In the genomic region with DNA sequence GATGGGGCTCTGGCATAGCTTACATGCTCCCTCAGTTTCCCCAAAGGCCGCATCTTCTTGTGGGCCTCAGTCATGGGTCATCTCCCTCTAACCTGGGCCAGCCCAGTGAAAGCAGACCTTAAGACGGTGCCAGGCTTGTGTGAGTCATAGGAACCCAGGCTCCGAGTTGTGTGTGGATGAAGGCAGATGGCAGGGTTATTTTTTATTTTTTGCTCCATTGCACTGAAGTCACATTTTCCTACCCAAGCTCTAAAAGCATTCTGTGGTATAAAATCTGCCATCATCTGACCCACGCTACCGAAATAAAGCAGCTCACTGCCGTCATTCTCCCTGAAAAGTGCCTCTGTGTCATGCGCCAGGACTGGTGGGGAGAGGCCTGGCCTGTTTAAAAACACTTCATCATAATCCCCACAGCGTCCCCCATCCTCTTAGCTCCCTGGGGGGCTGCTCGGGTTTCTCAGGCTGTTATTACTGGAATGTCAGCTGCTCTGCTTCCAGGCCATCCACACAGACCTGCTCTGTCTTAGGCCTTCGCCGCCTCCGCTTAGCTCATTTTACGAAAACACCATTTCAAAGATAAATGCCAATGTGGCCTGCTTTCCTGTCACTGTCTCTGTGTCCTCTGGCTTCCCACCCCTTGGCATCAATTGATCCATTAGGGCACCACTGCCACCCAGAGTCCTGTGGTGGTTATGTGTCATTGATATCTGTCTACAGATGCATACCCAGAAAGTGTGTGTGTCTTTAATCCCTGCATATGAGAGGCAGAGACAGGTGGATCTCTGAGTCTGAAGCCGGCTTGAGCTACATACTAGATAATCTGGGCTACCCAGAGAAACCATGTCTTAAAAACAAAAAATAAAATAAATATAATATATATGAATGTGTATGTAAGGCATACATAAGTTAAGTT, we compare ENCODE assay signal across 8 mouse cellular contexts. TPM values are rescaled to one million over a fixed set of nuclear protein-coding genes. Genes with fewer than 3 reads are reported as not detected.
DNase-seq lines count a peak whose midpoint lies in the region; ATAC-seq lines count a peak whose summit lies in the region.

No protein-coding gene starts in this region.

- H3K4me2 ChIP-seq in heart, embryonic 13.5 days = no peak overlapping the region

- peak overlapping the region; percentile 33 for H3K9ac ChIP-seq in heart, embryonic 13.5 days

- ATAC-seq in heart, embryonic 13.5 days (ENCODE audit: extremely low read depth, insufficient number of reproducible peaks, low FRiP score, low TSS enrichment) = 0 out of 2 replicates have a peak, but pooled peaks have one; percentile 14

- H3K36me3 ChIP-seq in heart, embryonic 13.5 days = peaks cover 82% of the 10 kb centered on the region

- WGBS in heart, embryonic 13.5 days = 58% methylated on average over 14 of the region's 14 CpGs

- no peaks in the 10 kb centered on the region for H3K27me3 ChIP-seq in heart, embryonic 13.5 days (replicated peaks)

- peak overlapping the region; percentile 81 for H3K27ac ChIP-seq in heart, embryonic 13.5 days (replicated peaks)

- no peaks in the 10 kb centered on the region for H3K9me3 ChIP-seq in heart, embryonic 13.5 days

- H3K4me1 ChIP-seq in heart, embryonic 13.5 days = peaks cover 42% of the 10 kb centered on the region

- no peak for DNase-seq in heart, adult 18-20 months
- DNase-seq in right cerebral cortex, adult 18-20 months = peak; percentile 72
- DNase-seq in right cerebral cortex, postnatal 25 days = no peak
- peak; percentile 57 for DNase-seq in gastrocnemius, postnatal 25 days
- no peak for DNase-seq in ovary, adult 18-20 months (ENCODE audit: low spot score)
- no peak for DNase-seq in thymus, adult 18-20 months
- DNase-seq in adrenal gland, postnatal 25 days = no peak

- H3K4me3 ChIP-seq in heart, embryonic 13.5 days = no peak overlapping the region

RNA-seq across cellular contexts. Expression of gene Atp6v0e, which starts 12.3 kb away (rescaled TPM):
- 187 and 228 TPM in 2 replicates for polyA plus RNA-seq in heart, embryonic 13.5 days (2015; fragmentation: Nextera tagmentation; extraction: Ambion mirVana)
- 10 to 100 TPM; 62.8 to 68.0 TPM for total RNA-seq in heart, adult 18-20 months (2021)
- 10 to 100 TPM; 29.7 to 43.1 TPM for total RNA-seq in gastrocnemius, postnatal 25 days (2021)
- 172 and 213 TPM in 2 replicates for total RNA-seq in adrenal gland, postnatal 25 days (2021)

Comparison
In these comparisons a context has a peak if more than half of its experiments do, and no peak if none do; other contexts are left out.
1. DNase-seq: peak in right cerebral cortex, adult 18-20 months (single experiment) and gastrocnemius, postnatal 25 days (single experiment); none in heart, adult 18-20 months (0 of 2), right cerebral cortex, postnatal 25 days (single experiment), ovary, adult 18-20 months (single experiment), thymus, adult 18-20 months (0 of 2) and adrenal gland, postnatal 25 days (single experiment).